Mouse (Mus musculus): ENCODE data around the gene Dnase2b. TPM values are rescaled to one million over a fixed set of nuclear protein-coding genes. Genes with fewer than 3 reads are reported as not detected.

Dnase2b gene
- polyA plus RNA-seq, 1 experiment, result not detected

- no peaks in the 10 kb centered on the region for H3K4me1 ChIP-seq (ENCODE audit: control insufficient read depth)
- no peak overlapping the region for H3K4me3 ChIP-seq (replicated peaks)
- TF ChIP-seq TAL1 (IDR thresholded peaks at IDR 0.05; ENCODE audit: low read length) (no peak), GATA1 (IDR thresholded peaks at IDR 0.05; ENCODE audit: low read length) (no peak)
- H3K36me3 ChIP-seq (ENCODE audit: control insufficient read depth), result no peaks in the 10 kb centered on the region
- no peaks in the 10 kb centered on the region for H3K27me3 ChIP-seq (ENCODE audit: control insufficient read depth)
- no peaks in the 10 kb centered on the region for H3K9me3 ChIP-seq (ENCODE audit: control insufficient read depth, low read length)
Measured at GRCm38 (mm10) chr3:146591159-146591558, 24.2 kb downstream of the Dnase2b start.

GRCm38 (mm10) chr3:146589523-146589922 is 25.9 kb downstream of the Dnase2b start:
- H3K36me3 ChIP-seq (ENCODE audit: control insufficient read depth), result no peaks in the 10 kb centered on the region
- H3K4me3 ChIP-seq (replicated peaks), result no peak overlapping the region
- TF ChIP-seq GATA1 (IDR thresholded peaks at IDR 0.05; ENCODE audit: low read length) (no peak), TAL1 (IDR thresholded peaks at IDR 0.05; ENCODE audit: low read length) (no peak)
- no peaks in the 10 kb centered on the region for H3K9me3 ChIP-seq (ENCODE audit: control insufficient read depth, low read length)
- H3K27me3 ChIP-seq (ENCODE audit: control insufficient read depth), result no peaks in the 10 kb centered on the region
- H3K4me1 ChIP-seq (ENCODE audit: control insufficient read depth), result no peaks in the 10 kb centered on the region

GRCm38 (mm10) chr3:146586616-146587015 is 28.8 kb downstream of the Dnase2b start:
- no peaks in the 10 kb centered on the region for H3K9me3 ChIP-seq (ENCODE audit: control insufficient read depth, low read length)
- H3K4me1 ChIP-seq (ENCODE audit: control insufficient read depth), result no peaks in the 10 kb centered on the region
- no peak overlapping the region for H3K4me3 ChIP-seq (replicated peaks)
- TF ChIP-seq TAL1 (IDR thresholded peaks at IDR 0.05; ENCODE audit: low read length) (no peak), GATA1 (IDR thresholded peaks at IDR 0.05; ENCODE audit: low read length) (no peak)
- no peaks in the 10 kb centered on the region for H3K27me3 ChIP-seq (ENCODE audit: control insufficient read depth)
- no peaks in the 10 kb centered on the region for H3K36me3 ChIP-seq (ENCODE audit: control insufficient read depth)

DNA sequence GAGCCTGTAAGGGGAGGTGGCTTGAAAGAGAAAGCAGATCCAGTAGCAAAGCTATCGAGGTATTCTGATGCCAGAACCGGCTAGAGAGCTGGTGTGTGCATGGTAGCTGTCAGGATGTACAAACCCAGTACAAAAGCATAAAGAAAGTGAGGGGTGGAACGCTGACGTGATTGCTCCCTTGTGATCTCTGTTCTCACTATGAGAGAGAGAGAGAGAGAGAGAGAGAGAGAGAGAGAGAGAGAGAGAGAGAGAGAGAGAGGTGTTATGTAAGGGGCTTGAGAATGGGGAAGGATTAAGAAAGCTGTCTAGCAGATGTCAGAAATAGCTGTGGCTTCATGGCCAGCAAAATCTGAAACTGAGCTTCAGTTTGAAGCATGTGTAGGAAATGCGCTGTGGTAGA is 31.5 kb downstream of the Dnase2b start:
- Histone ChIP-seq H3K4me3 (replicated peaks) (no peak overlapping the region), H3K27me3 (ENCODE audit: control insufficient read depth) (no peaks in the 10 kb centered on the region), H3K36me3 (ENCODE audit: control insufficient read depth) (no peaks in the 10 kb centered on the region), H3K9me3 (ENCODE audit: control insufficient read depth, low read length) (no peaks in the 10 kb centered on the region), H3K4me1 (ENCODE audit: control insufficient read depth) (no peaks in the 10 kb centered on the region)
- TF ChIP-seq GATA1 (IDR thresholded peaks at IDR 0.05; ENCODE audit: low read length) (no peak), TAL1 (IDR thresholded peaks at IDR 0.05; ENCODE audit: low read length) (no peak)

GRCm38 (mm10) chr3:146583478-146583877 is 31.9 kb downstream of the Dnase2b start:
- Histone ChIP-seq H3K4me1 (ENCODE audit: control insufficient read depth) (no peaks in the 10 kb centered on the region), H3K27me3 (ENCODE audit: control insufficient read depth) (no peaks in the 10 kb centered on the region), H3K9me3 (ENCODE audit: control insufficient read depth, low read length) (no peaks in the 10 kb centered on the region), H3K36me3 (ENCODE audit: control insufficient read depth) (no peaks in the 10 kb centered on the region), H3K4me3 (replicated peaks) (no peak overlapping the region)
- TF ChIP-seq GATA1 (IDR thresholded peaks at IDR 0.05; ENCODE audit: low read length) (no peak), TAL1 (IDR thresholded peaks at IDR 0.05; ENCODE audit: low read length) (no peak)

GRCm38 (mm10) chr3:146580039-146580729 is 35.2 kb downstream of the Dnase2b start:
- Histone ChIP-seq H3K36me3 (ENCODE audit: control insufficient read depth) (no peaks in the 10 kb centered on the region), H3K4me1 (ENCODE audit: control insufficient read depth) (no peaks in the 10 kb centered on the region), H3K27me3 (ENCODE audit: control insufficient read depth) (no peaks in the 10 kb centered on the region), H3K4me3 (replicated peaks) (no peak overlapping the region), H3K9me3 (ENCODE audit: control insufficient read depth, low read length) (no peaks in the 10 kb centered on the region)
- TF ChIP-seq TAL1 (IDR thresholded peaks at IDR 0.05; ENCODE audit: low read length), result no peak
- TF ChIP-seq GATA1 (IDR thresholded peaks at IDR 0.05; ENCODE audit: low read length), result no peak

GRCm38 (mm10) chr3:146577591-146577990 is 37.8 kb downstream of the Dnase2b start:
- Histone ChIP-seq H3K4me3 (replicated peaks) (no peak overlapping the region), H3K9me3 (ENCODE audit: control insufficient read depth, low read length) (no peaks in the 10 kb centered on the region), H3K27me3 (ENCODE audit: control insufficient read depth) (no peaks in the 10 kb centered on the region), H3K36me3 (ENCODE audit: control insufficient read depth) (no peaks in the 10 kb centered on the region), H3K4me1 (ENCODE audit: control insufficient read depth) (no peaks in the 10 kb centered on the region)
- TF ChIP-seq GATA1 (IDR thresholded peaks at IDR 0.05; ENCODE audit: low read length) (no peak), TAL1 (IDR thresholded peaks at IDR 0.05; ENCODE audit: low read length) (no peak)

- H3K9me3 ChIP-seq (ENCODE audit: control insufficient read depth, low read length), result no peaks in the 10 kb centered on the region
- H3K4me1 ChIP-seq (ENCODE audit: control insufficient read depth), result no peaks in the 10 kb centered on the region
- H3K4me3 ChIP-seq (replicated peaks), result no peak overlapping the region
- no peak for TF ChIP-seq TAL1 (IDR thresholded peaks at IDR 0.05; ENCODE audit: low read length)
- TF ChIP-seq GATA1 (IDR thresholded peaks at IDR 0.05; ENCODE audit: low read length), result no peak
- H3K27me3 ChIP-seq (ENCODE audit: control insufficient read depth), result no peaks in the 10 kb centered on the region
- H3K36me3 ChIP-seq (ENCODE audit: control insufficient read depth), result no peaks in the 10 kb centered on the region
Measured at GRCm38 (mm10) chr3:146571341-146571740, 44.1 kb downstream of the Dnase2b start.

GRCm38 (mm10) chr3:146570939-146571338 is 44.5 kb downstream of the Dnase2b start:
- Histone ChIP-seq H3K4me3 (replicated peaks) (no peak overlapping the region), H3K9me3 (ENCODE audit: control insufficient read depth, low read length) (no peaks in the 10 kb centered on the region), H3K36me3 (ENCODE audit: control insufficient read depth) (no peaks in the 10 kb centered on the region), H3K4me1 (ENCODE audit: control insufficient read depth) (no peaks in the 10 kb centered on the region), H3K27me3 (ENCODE audit: control insufficient read depth) (no peaks in the 10 kb centered on the region)
- no peak for TF ChIP-seq TAL1 (IDR thresholded peaks at IDR 0.05; ENCODE audit: low read length)
- TF ChIP-seq GATA1 (IDR thresholded peaks at IDR 0.05; ENCODE audit: low read length), result no peak

All from erythroblast, embryonic 14.5 days (primary cell).